Mouse (Mus musculus): Measurements from ENCODE around the gene Shank2. TPM values are rescaled to one million over a fixed set of nuclear protein-coding genes. Genes with fewer than 3 reads are reported as not detected.
A peak's percentile ranks its signal among the peaks of the same experiment; 100 is the strongest.

The Shank2 gene
- polyA plus RNA-seq, 1 experiment from 2014 or later, result 9.1 TPM

DNA sequence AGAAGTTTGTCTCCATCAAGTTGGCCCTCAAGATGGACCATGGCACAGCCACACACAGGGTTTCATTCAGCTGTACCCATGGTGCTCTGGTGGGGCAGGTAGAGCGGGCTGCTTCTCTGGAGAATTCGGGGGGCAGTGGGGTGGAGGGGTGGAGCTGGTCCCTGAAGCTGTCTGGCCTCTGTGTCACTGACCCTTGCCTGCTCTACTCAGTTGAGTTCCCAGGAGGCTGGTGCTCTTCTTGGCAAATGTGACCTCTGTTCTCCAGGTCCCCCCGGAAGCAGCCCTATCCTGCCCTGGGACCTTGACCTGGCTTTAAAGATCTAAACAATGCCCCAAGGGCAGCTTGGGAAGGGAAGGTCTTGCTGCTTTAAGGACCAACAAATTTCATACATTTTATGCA is 20.1 kb downstream of the Shank2 start:
- WGBS, result 88% methylated on average over 3 of the region's 3 CpGs
- ATAC-seq (ENCODE audit: low FRiP score, low TSS enrichment) (no peak), DNase-seq (no peak)
- Histone ChIP-seq H3K36me3 (ENCODE audit: control insufficient read depth, insufficient read depth, low read length) (no peaks in the 10 kb centered on the region), H3K4me1 (ENCODE audit: control insufficient read depth, insufficient read depth, low read length) (no peaks in the 10 kb centered on the region), H3K9ac (replicated peaks; ENCODE audit: low read length) (no peak overlapping the region), H3K27me3 (ENCODE audit: control insufficient read depth, insufficient read depth, low read length) (no peaks in the 10 kb centered on the region), H3K27ac (replicated peaks; ENCODE audit: low read depth, low read length) (no peak overlapping the region), H3K4me2 (ENCODE audit: low read length) (no peak overlapping the region), H3K9me3 (ENCODE audit: control insufficient read depth, low read length) (no peaks in the 10 kb centered on the region), H3K4me3 (replicated peaks; ENCODE audit: low read depth, low read length) (no peak overlapping the region)

DNA sequence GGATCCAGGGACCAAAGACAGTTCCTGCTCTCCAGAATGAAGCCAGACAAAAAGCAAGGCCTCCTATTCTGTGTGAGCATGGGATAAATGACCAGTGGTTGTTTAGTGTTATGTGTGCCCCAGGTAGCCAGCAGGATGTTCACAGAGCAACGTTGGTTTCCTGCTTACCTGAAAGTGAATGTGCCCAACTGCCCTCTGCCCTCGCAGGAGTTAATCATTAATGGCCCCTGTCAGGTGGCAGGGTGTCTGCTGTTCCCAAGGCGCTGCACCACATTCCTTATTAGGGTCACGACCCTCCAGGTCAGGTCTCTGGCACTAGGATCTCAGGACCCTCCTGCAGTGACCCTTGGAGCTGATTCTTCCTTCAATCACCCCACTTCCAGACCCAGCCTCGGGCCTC is 21.0 kb downstream of the Shank2 start:
- WGBS, result 72% methylated on average over 5 of the region's 5 CpGs
- Histone ChIP-seq H3K27ac (replicated peaks; ENCODE audit: low read depth, low read length) (no peak overlapping the region), H3K4me1 (ENCODE audit: control insufficient read depth, insufficient read depth, low read length) (no peaks in the 10 kb centered on the region), H3K4me3 (replicated peaks; ENCODE audit: low read depth, low read length) (no peak overlapping the region), H3K36me3 (ENCODE audit: control insufficient read depth, insufficient read depth, low read length) (no peaks in the 10 kb centered on the region), H3K4me2 (ENCODE audit: low read length) (no peak overlapping the region), H3K9ac (replicated peaks; ENCODE audit: low read length) (no peak overlapping the region), H3K27me3 (ENCODE audit: control insufficient read depth, insufficient read depth, low read length) (no peaks in the 10 kb centered on the region), H3K9me3 (ENCODE audit: control insufficient read depth, low read length) (no peaks in the 10 kb centered on the region)
- DNase-seq (no peak), ATAC-seq (ENCODE audit: low FRiP score, low TSS enrichment) (no peak)

DNA sequence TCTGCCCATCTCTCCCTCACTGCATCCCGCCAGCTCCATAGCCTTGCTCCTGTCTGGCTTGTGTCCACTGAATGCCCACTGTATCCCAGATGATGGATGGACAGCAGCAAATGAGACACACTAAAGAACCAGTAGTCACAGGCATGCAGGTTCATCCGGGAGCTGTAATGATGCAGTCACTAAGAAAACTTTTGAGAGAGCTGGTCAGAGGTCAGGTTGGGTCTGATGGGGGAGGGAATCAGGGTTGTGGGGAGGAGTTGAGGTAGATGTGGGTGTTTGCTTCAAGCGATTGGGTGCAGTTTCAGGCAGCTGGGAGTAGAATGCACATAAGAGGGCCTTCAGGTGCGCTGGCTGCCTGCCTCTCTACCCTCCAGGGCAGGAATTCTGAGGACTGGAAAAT is 21.8 kb downstream of the Shank2 start:
- H3K36me3 ChIP-seq (ENCODE audit: control insufficient read depth, insufficient read depth, low read length), result no peaks in the 10 kb centered on the region
- ATAC-seq (ENCODE audit: low FRiP score, low TSS enrichment), result no peak
- no peak for DNase-seq
- no peak overlapping the region for H3K4me3 ChIP-seq (replicated peaks; ENCODE audit: low read depth, low read length)
- WGBS, result 83% methylated on average over 4 of the region's 4 CpGs
- H3K4me2 ChIP-seq (ENCODE audit: low read length), result no peak overlapping the region
- H3K4me1 ChIP-seq (ENCODE audit: control insufficient read depth, insufficient read depth, low read length), result no peaks in the 10 kb centered on the region
- no peaks in the 10 kb centered on the region for H3K27me3 ChIP-seq (ENCODE audit: control insufficient read depth, insufficient read depth, low read length)
- H3K9me3 ChIP-seq (ENCODE audit: control insufficient read depth, low read length), result no peaks in the 10 kb centered on the region
- no peak overlapping the region for H3K27ac ChIP-seq (replicated peaks; ENCODE audit: low read depth, low read length)
- no peak overlapping the region for H3K9ac ChIP-seq (replicated peaks; ENCODE audit: low read length)

DNA sequence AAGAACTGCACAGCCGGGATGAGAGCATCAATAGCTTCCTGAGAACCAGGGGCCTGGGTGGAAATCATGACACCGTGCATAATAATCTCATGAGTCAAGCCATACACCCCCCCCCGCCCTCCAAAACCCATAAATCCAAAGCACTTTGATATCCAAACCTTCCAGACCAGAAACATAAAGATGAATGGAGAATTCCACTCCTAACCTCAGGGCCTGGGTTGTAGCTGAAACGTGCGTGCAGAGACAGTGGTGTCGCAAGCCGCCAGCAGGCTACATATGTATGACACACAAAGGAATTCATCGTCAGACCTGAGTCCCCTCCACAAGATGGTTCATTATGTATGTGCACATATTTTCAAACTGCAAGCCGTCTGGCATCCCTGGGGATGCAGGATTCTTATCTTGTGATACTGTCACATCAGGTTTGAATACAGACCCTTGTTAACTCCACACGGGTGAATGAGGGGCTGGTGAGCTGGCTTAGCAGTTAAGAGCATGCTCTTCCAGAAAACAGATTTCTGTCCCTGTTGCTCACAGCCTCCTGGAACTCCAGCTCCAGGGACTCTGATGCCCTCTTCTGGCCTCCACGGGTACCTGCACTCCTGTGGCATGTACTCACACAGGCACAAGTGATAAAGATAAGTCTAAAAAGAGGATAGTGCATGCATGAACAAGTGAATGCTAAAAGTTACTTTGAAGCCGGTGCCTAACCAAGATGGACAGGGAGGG is 24.5 kb downstream of the Shank2 start:
- Histone ChIP-seq H3K4me1 (ENCODE audit: control insufficient read depth, insufficient read depth, low read length) (no peaks in the 10 kb centered on the region), H3K4me2 (ENCODE audit: low read length) (no peak overlapping the region), H3K9me3 (ENCODE audit: control insufficient read depth, low read length) (no peaks in the 10 kb centered on the region), H3K36me3 (ENCODE audit: control insufficient read depth, insufficient read depth, low read length) (no peaks in the 10 kb centered on the region), H3K4me3 (replicated peaks; ENCODE audit: low read depth, low read length) (no peak overlapping the region), H3K27me3 (ENCODE audit: control insufficient read depth, insufficient read depth, low read length) (no peaks in the 10 kb centered on the region), H3K27ac (replicated peaks; ENCODE audit: low read depth, low read length) (no peak overlapping the region), H3K9ac (replicated peaks; ENCODE audit: low read length) (no peak overlapping the region)
- no peak for ATAC-seq (ENCODE audit: low FRiP score, low TSS enrichment)
- 79% methylated on average over 12 of the region's 12 CpGs for WGBS
- DNase-seq, result no peak

DNA sequence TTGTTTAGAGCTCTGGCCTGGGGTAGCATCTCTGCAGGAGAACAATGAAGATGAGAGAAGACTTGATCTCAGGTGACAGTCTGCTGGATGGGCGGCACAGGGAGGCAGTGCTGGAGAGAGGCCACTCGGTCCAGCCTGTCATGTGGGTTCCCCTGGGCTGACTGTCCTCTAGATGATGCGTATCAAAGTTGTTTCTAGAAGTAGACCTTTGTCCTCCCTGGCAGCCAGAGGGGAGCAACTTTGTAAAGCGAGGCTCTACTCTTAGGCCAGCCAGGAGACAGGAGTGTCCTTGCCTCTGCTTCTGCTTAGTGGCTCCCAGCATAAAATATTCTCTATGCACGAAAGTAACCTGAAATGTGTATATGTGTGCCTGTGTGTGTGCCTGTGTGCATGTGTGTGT is 27.5 kb downstream of the Shank2 start:
- DNase-seq, result no peak
- no peaks in the 10 kb centered on the region for H3K36me3 ChIP-seq (ENCODE audit: control insufficient read depth, insufficient read depth, low read length)
- H3K9ac ChIP-seq (replicated peaks; ENCODE audit: low read length), result no peak overlapping the region
- no peak overlapping the region for H3K4me3 ChIP-seq (replicated peaks; ENCODE audit: low read depth, low read length)
- H3K27ac ChIP-seq (replicated peaks; ENCODE audit: low read depth, low read length), result no peak overlapping the region
- no peaks in the 10 kb centered on the region for H3K9me3 ChIP-seq (ENCODE audit: control insufficient read depth, low read length)
- H3K4me1 ChIP-seq (ENCODE audit: control insufficient read depth, insufficient read depth, low read length), result no peaks in the 10 kb centered on the region
- H3K27me3 ChIP-seq (ENCODE audit: control insufficient read depth, insufficient read depth, low read length), result no peaks in the 10 kb centered on the region
- H3K4me2 ChIP-seq (ENCODE audit: low read length), result no peak overlapping the region
- ATAC-seq (ENCODE audit: low FRiP score, low TSS enrichment), result no peak
- 53% methylated on average over 5 of the region's 5 CpGs for WGBS

DNA sequence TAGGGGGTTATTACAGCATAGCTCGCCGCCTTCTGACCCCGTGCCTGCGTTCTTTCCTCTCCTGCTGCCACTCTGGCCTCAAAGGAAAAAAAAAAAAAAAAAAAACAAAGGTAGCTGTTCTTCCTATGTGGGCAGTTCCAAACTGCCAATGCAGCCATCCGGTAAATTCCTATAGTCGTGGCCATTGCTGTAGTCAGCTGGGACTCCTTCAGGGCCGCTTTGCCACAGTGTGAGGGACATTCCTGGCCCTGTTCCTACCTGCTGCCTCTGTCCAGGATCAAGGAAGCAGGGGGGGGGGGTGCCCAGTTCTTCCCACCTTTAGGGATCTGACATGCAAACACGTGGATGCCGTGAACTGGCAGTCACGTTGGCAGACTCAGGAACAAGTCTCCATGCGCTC is 29.1 kb downstream of the Shank2 start:
- no peaks in the 10 kb centered on the region for H3K36me3 ChIP-seq (ENCODE audit: control insufficient read depth, insufficient read depth, low read length)
- H3K4me1 ChIP-seq (ENCODE audit: control insufficient read depth, insufficient read depth, low read length), result no peaks in the 10 kb centered on the region
- WGBS, result 74% methylated on average over 11 of the region's 11 CpGs
- H3K4me3 ChIP-seq (replicated peaks; ENCODE audit: low read depth, low read length), result no peak overlapping the region
- no peaks in the 10 kb centered on the region for H3K27me3 ChIP-seq (ENCODE audit: control insufficient read depth, insufficient read depth, low read length)
- H3K9me3 ChIP-seq (ENCODE audit: control insufficient read depth, low read length), result no peaks in the 10 kb centered on the region
- H3K9ac ChIP-seq (replicated peaks; ENCODE audit: low read length), result no peak overlapping the region
- no peak overlapping the region for H3K27ac ChIP-seq (replicated peaks; ENCODE audit: low read depth, low read length)
- no peak for DNase-seq
- ATAC-seq (ENCODE audit: low FRiP score, low TSS enrichment), result no peak
- H3K4me2 ChIP-seq (ENCODE audit: low read length), result no peak overlapping the region

DNA sequence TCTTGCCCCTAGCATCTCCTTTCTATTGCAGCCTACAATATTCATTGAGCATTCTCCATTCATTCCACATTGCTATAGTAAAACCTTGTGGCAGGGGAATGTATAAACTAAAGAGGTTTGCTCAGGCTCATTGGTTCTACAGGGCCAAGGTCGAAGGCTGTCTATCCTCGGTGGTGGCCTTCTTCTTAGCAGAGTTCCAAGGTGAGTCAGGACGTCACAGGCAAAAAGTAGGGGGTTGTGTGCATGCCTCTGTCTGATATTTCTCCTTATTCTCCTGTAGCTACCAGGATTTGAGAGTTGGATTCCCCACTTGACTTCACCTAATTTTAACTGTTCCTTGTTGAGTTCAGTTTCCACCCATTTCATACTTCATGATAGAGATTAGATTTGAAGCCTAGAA is 29.9 kb downstream of the Shank2 start:
- no peak overlapping the region for H3K4me2 ChIP-seq (ENCODE audit: low read length)
- no peak overlapping the region for H3K4me3 ChIP-seq (replicated peaks; ENCODE audit: low read depth, low read length)
- H3K27ac ChIP-seq (replicated peaks; ENCODE audit: low read depth, low read length), result no peak overlapping the region
- no peaks in the 10 kb centered on the region for H3K4me1 ChIP-seq (ENCODE audit: control insufficient read depth, insufficient read depth, low read length)
- DNase-seq (no peak), ATAC-seq (ENCODE audit: low FRiP score, low TSS enrichment) (no peak)
- WGBS, result 91% methylated on average over 3 of the region's 3 CpGs
- no peak overlapping the region for H3K9ac ChIP-seq (replicated peaks; ENCODE audit: low read length)
- H3K27me3 ChIP-seq (ENCODE audit: control insufficient read depth, insufficient read depth, low read length), result no peaks in the 10 kb centered on the region
- no peaks in the 10 kb centered on the region for H3K9me3 ChIP-seq (ENCODE audit: control insufficient read depth, low read length)
- H3K36me3 ChIP-seq (ENCODE audit: control insufficient read depth, insufficient read depth, low read length), result no peaks in the 10 kb centered on the region

DNA sequence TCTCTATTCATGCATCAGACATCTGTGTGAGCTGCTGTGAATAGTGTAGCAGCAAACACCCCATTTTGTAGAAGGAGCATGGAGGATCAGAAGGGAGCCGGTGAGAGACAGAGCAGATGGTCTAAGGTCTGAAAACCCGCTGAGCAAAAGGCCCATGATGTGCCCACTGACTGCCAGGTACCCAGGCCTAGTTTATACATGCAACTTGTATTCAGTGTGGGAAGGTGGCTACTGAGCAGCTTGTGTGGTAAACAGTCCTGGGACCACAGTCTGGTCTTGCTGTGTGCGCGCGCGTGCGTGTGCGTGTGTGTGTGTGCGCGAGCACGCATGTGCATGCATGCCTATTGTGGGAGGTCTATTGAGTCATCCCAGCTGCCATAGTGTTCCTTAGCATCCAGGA is 35.8 kb downstream of the Shank2 start:
- no peaks in the 10 kb centered on the region for H3K9me3 ChIP-seq (ENCODE audit: control insufficient read depth, low read length)
- WGBS, result 93% methylated on average over 11 of the region's 11 CpGs
- H3K4me2 ChIP-seq (ENCODE audit: low read length), result no peak overlapping the region
- H3K36me3 ChIP-seq (ENCODE audit: control insufficient read depth, insufficient read depth, low read length), result no peaks in the 10 kb centered on the region
- no peak for DNase-seq
- no peak overlapping the region for H3K9ac ChIP-seq (replicated peaks; ENCODE audit: low read length)
- peaks cover 15% of the 10 kb centered on the region for H3K4me1 ChIP-seq (ENCODE audit: control insufficient read depth, insufficient read depth, low read length)
- H3K4me3 ChIP-seq (replicated peaks; ENCODE audit: low read depth, low read length), result no peak overlapping the region
- no peaks in the 10 kb centered on the region for H3K27me3 ChIP-seq (ENCODE audit: control insufficient read depth, insufficient read depth, low read length)
- peak overlapping the region; percentile 63 for H3K27ac ChIP-seq (replicated peaks; ENCODE audit: low read depth, low read length)
- ATAC-seq (ENCODE audit: low FRiP score, low TSS enrichment), result 0 out of 2 replicates have a peak, but pooled peaks have one; percentile 17

DNA sequence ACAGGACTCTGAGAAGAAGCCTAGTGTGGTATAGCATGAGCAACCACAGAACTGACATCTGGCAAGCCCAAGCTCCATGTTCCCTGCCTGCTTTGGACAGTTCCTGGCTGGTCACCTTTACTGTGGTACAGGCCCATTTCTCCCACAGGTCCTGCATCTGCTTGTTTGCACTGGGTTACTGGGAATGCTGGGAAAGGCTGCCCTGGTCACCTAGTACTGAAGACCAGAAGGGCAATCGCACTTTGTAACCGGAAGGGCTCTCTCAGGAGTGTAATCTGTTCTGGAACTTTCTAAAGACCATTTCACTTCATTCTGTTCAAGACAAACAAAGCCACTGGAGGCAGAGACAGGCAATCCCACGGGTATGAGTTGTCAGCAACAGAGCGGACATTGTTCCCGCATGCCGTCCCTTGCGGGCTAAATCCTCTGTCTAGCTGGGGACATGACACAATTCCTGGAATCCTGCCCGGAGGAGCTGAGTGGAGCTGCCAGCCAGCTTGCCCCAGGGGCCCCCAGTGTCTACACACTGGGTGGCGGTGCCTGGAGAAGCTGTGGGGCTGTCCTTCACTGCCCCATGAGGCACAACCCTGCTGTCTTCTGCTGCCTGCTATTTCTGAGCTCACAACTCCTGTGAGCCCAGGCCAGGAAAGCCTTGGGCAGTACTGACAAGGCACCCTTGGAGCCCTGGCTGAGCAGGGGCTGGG is 36.4 kb downstream of the Shank2 start:
- Histone ChIP-seq H3K4me2 (ENCODE audit: low read length) (no peak overlapping the region), H3K4me1 (ENCODE audit: control insufficient read depth, insufficient read depth, low read length) (peaks cover 15% of the 10 kb centered on the region), H3K27ac (replicated peaks; ENCODE audit: low read depth, low read length) (peak overlapping the region; percentile 63), H3K9ac (replicated peaks; ENCODE audit: low read length) (no peak overlapping the region), H3K36me3 (ENCODE audit: control insufficient read depth, insufficient read depth, low read length) (no peaks in the 10 kb centered on the region), H3K4me3 (replicated peaks; ENCODE audit: low read depth, low read length) (no peak overlapping the region), H3K9me3 (ENCODE audit: control insufficient read depth, low read length) (no peaks in the 10 kb centered on the region), H3K27me3 (ENCODE audit: control insufficient read depth, insufficient read depth, low read length) (no peaks in the 10 kb centered on the region)
- ATAC-seq (ENCODE audit: low FRiP score, low TSS enrichment) (peak; percentile 82; the same call in 1 of the 2 replicates), DNase-seq (peak; percentile 85)
- WGBS, result 21% methylated on average over 9 of the region's 9 CpGs

All from midbrain, embryonic 14.5 days (tissue).